Mouse (Mus musculus) lung, adult 18-20 months (tissue): ENCODE data around the gene Camta1.

Experiments used
- DNase-seq, 2 experiments: peaks; one replicate each; pipeline ENCODE4 v3.0.0; 2022; ENCODE audit warnings: mixed read lengths in 2 of 2

The Camta1 gene

GRCm38 (mm10) chr4:151666411-151666901 is 195.2 kb downstream of the Camta1 start:
- no peak for DNase-seq

DNA sequence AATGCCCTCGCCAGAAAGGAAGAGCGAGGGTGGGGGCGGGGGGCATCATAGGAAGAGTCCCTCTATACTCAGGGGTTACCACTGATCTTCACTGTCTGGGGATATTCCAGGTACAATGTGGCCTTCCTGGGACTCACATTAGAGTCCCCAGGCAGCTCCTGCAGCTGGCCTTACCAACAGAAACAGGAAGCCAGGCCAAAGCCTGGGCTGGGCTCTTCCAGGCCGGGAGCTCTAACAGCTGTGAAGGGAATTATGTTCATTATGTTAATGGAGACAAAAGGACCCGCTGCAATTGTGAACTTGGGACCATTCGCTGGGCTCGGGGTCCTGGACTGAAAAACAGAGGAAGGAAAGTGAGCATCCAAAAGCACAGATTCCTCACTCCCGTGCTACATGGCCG is 200.2 kb downstream of the Camta1 start:
- DNase-seq, result no peak

GRCm38 (mm10) chr4:151656427-151656826 is 205.2 kb downstream of the Camta1 start:
- no peak for DNase-seq

DNA sequence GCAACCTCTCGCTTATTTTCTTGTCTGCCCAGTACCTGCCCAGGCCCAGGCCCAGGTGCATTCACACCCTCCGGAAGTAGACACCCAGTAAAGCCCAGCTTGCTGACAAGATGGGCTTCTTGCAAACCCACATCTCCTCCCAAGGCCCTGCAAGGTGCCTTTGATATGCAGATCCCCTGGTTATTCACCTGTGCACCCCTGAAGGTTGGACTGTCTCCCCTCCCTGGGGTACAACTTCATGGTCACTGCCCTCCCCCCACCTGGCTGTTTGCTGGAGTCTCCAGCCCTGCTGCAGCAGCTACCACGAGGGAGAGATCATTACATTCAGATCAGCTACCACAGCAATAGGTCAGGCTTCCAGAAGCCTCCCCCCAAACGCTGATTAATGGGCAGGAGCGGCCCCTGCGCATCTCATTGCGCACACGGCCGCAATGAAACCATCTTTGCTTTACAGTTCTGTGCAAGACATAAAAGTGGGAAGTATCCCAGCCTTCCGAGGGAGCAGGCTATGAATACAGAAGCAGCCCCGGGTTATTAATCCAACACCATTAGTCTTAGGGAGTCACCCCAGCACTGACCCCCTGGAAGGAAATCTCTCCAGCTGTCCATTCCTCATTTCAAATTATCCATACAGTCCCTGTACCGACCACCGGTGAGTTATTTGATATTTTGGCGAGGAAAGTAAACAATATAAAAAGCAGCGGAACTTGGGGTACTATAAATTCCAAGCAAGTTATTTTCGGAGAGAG is 205.9 kb downstream of the Camta1 start:
- no peak for DNase-seq

- DNase-seq, result no peak
Measured at GRCm38 (mm10) chr4:151655227-151655626, 206.4 kb downstream of the Camta1 start.

GRCm38 (mm10) chr4:151642418-151642817 is 219.3 kb downstream of the Camta1 start:
- no peak for DNase-seq

- no peak for DNase-seq
Measured at GRCm38 (mm10) chr4:151640971-151641370, 220.7 kb downstream of the Camta1 start.

- DNase-seq, result peak in 1 of 2 experiments; percentile 7
Measured at GRCm38 (mm10) chr4:151638941-151639340, 222.7 kb downstream of the Camta1 start.

- no peak for DNase-seq
Measured at GRCm38 (mm10) chr4:151637348-151637747, 224.3 kb downstream of the Camta1 start.

DNA sequence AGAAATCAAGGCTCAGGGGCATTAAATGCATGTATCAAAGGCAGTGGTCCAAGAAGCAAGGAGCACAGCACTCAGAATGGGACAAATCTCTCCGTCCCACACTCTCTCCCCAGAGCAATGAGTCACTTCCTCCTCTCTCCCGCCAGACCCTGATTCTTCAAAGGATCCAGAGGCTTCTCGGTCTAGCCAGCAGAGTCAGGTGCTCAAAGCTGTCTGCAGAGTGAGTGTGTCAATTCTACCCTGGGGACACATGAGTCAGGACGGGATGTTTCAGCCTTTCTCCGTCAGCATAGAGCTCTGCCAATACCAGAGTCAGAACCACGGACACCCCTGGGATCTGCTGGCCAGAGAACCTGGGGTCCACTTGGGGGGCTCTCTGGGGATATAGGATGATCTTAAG is 226.9 kb downstream of the Camta1 start:
- no peak for DNase-seq

- no peak for DNase-seq
Measured at GRCm38 (mm10) chr4:151633795-151634194, 227.9 kb downstream of the Camta1 start.

- no peak for DNase-seq
Measured at GRCm38 (mm10) chr4:151632321-151632720, 229.4 kb downstream of the Camta1 start.

GRCm38 (mm10) chr4:151630664-151631063 is 231.0 kb downstream of the Camta1 start:
- DNase-seq, result no peak

GRCm38 (mm10) chr4:151630231-151630630 is 231.4 kb downstream of the Camta1 start:
- no peak for DNase-seq

- no peak for DNase-seq
Measured at GRCm38 (mm10) chr4:151619541-151620016, 242.1 kb downstream of the Camta1 start.

DNA sequence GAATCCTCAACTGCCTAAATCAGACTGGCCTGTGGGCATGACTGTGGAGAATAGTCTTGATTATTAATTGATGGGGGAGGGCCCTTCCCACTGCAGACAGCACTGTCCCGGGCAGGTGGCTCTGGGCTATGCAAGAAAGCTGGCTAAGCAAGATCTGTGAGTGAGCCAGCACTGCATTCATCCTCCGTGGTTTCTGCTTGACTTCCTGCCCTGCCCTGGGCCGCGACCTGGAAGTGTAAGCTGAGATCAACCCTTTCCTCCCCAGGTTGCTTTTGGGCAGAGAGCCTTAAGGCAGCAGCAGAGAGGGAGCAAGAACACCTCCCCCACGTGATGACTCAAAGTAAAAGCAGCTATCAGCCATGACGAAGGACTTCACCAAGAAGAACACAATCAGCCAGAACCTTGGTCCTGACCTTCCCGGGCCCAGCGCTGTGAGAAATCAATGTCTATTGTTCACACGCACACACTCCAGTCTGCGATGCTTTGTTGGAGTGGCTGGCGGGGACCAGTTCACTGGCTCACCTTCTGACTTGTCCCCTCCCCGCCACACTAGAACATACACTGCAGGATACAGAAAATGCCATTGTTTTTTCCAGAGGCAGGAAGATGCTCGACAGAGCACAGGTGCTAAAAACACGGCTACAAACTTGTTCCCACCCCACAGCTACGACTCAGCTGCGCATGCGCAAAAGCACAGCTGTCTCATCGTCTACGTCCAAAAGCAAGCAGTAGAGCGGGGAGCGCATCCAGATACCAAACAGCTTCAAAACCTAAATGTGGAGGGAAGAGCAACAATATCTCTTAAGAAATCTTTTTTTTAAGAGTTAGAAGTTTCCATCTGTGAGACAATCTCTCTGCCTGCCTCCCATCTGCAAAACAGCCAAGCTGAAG is 243.0 kb downstream of the Camta1 start:
- no peak for DNase-seq

DNA sequence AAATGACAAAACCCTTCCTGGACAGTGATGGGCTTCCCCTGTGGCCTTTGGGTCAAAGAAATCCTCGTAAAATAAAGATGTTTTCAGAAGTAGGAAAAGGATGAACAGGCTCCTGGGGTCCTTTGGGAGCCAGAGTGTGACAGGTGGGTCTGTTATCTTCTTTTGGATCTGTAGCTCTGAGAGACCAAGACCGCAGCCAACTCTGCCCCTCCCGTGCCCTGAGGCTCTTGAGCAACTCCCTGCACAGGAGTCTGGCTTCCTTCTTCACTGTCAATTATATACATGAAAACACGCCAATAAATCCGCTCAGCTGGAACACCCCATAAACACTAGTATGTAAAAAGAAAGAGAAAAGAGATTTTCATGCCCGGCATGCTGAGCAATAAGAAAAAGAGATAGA is 250.1 kb downstream of the Camta1 start:
- DNase-seq, result no peak

DNA sequence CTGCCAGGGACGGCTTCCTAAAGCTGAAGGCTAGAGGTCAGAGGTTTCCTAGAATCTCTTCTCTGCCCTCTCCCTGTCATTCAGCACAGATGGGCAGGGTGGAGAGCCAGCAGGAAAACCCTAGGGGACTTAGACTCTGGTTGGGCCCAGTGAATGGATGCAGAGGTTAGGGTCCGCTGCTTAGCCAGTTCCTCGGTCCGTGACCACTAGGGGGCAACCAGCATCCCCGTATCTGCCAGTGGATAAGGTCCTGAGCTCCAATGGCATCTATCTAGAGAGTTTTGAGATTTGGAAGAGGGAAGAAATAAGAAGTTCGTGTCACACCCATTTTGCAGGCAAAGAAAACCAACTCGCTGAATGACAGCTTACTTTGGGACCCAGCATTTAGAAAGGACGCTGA is 251.4 kb downstream of the Camta1 start:
- DNase-seq, result peak in 1 of 2 experiments; percentile 21

- peak; percentile 12 to 18 for DNase-seq
Measured at GRCm38 (mm10) chr4:151604907-151605306, 256.8 kb downstream of the Camta1 start.

- DNase-seq, result peak; percentile 38 to 47
Measured at GRCm38 (mm10) chr4:151604481-151604880, 257.2 kb downstream of the Camta1 start.

- no peak for DNase-seq
Measured at GRCm38 (mm10) chr4:151603586-151603985, 258.1 kb downstream of the Camta1 start.

DNA sequence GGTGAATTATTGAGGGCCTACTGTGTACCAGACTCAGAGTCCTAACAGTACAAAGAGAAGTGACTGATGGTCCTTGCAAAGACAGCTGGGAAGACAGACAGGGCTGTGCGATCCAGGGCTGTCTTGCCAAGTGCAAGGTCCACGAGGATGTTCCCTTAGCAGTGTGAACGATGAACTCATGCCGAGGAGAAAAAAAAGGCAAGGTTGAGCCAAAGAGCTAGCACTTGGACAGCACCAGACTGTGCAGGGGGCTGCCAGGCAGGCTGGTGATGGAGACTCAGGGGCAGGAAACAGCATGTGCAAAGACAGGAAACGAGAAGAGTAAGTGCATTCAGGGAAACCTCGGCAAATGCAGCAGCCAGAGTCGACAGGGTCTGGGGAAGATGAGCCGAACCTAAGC is 266.6 kb downstream of the Camta1 start:
- no peak for DNase-seq

DNA sequence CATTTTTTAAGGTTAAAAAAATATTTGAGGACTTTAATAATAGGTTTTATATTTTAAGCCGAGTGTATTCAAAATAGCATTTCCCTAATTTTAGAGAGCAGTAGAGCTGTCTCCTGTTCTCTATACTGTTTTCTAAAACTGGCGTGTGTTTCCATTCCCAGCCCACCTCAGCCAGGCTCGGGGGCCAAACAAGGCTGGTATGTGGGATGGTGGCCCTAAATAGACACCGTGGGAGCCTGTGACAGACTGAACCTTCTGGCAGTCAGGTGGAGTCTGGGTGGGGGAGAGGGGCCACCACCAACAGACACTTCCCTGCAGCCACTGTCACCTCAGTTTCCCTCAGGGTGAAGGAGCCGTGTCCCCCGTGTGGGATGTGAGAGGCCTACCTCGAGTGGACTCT is 268.6 kb downstream of the Camta1 start:
- no peak for DNase-seq

DNA sequence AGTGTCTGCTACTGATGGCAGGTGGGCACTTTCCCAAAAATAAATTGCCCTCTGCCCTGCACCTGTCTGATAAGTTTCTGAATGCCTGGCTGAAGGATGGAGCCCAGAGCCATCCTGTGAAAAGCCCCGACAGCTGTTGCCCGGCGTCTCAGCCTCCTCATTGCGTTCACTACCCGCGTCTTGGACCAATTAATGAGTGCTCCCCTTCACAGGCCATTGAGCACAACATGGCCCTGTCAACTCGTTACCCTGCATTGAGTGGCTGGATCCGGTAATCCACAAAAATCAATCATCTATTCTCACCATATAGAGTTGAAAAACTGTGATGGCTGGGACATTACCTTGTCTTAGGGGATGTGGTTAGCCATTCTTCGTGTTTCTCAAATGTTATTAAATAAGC is 275.6 kb downstream of the Camta1 start:
- DNase-seq, result no peak
